Mouse (Mus musculus) gastrocnemius, postnatal 10 days (tissue): ENCODE data around the gene Stn1. TPM values are rescaled to one million over a fixed set of nuclear protein-coding genes. Genes with fewer than 3 reads are reported as not detected.

ENCODE experiments used
- DNase-seq: peaks from one replicate; pipeline ENCODE4 v3.0.0; 2021; ENCODE audit warnings: mixed read lengths
- total RNA-seq, 2 experiments: library from RNA; stranded (reverse); gene quantifications; 2 replicates each; pipeline ENCODE4 v1.2.3; 2021

Stn1 gene
- total RNA-seq, 2 experiments from 2014 or later = 10.5 to 15.2 TPM

- DNase-seq = no peak
Measured at GRCm38 (mm10) chr19:47452682-47453081, 84.6 kb downstream of the Stn1 start.

- DNase-seq = no peak
Measured at GRCm38 (mm10) chr19:47452211-47452610, 85.1 kb downstream of the Stn1 start.

GRCm38 (mm10) chr19:47451476-47452113, 85.7 kb downstream of the Stn1 start:
- DNase-seq = no peak

Other genes starting within 250 kb of the Stn1 start
- 10 to 100 TPM; 79.8 to 85.6 TPM for gene Sh3pxd2a, start 73.1 kb downstream of the Stn1 start, total RNA-seq
- gene Slk, start 42.2 kb upstream of the Stn1 start, total RNA-seq = 10 to 100 TPM; 35.5 to 43.7 TPM
- 1 to 10 TPM in 1 of 2 experiments, under 1 TPM in 1; 0.65 to 1.3 TPM for gene Col17a1, start 154.6 kb upstream of the Stn1 start, total RNA-seq
- 10 to 100 TPM; 82.2 to 89.8 TPM for gene Sfr1, start 194.2 kb upstream of the Stn1 start, total RNA-seq